Mouse (Mus musculus) spleen, adult 18-20 months (tissue): Measurements from ENCODE around the gene Chst11.
A peak's percentile ranks its signal among the peaks of the same experiment; 100 is the strongest.

Source experiments
- DNase-seq, 2 experiments: peaks; one replicate each; pipeline ENCODE4 v3.0.0; 2022; ENCODE audit warnings: mixed read lengths in 2 of 2

Chst11 gene

GRCm38 (mm10) chr10:83182573-83182960, 197.3 kb downstream of the Chst11 start:
- DNase-seq: peak; percentile 28 to 50

GRCm38 (mm10) chr10:83183634-83184479, 198.6 kb downstream of the Chst11 start:
- no peak for DNase-seq

GRCm38 (mm10) chr10:83184480-83185069, 199.3 kb downstream of the Chst11 start:
- no peak for DNase-seq

DNA sequence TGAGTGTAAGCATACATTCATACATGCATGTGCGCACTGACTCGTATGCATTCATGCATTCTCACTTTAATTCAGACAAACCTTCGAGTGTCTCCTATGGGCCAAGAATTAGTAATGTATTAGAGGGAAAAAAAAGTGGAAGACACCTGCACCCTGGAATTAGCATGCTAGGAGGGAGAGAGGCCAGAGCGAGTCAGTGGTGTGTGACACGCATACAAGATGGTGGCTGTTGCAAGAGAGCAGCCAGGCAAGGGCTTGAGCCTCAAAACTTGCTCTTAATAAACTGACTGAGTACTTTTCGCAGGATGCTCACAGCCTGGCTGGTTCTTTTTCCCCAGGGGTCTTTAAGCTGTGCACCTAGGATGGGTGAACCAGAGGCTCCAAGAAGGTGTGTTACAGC, 199.8 kb downstream of the Chst11 start:
- no peak for DNase-seq

GRCm38 (mm10) chr10:83186167-83186566, 200.9 kb downstream of the Chst11 start:
- no peak for DNase-seq

- DNase-seq: no peak
Observed at GRCm38 (mm10) chr10:83186984-83187383, 201.7 kb downstream of the Chst11 start.

DNA sequence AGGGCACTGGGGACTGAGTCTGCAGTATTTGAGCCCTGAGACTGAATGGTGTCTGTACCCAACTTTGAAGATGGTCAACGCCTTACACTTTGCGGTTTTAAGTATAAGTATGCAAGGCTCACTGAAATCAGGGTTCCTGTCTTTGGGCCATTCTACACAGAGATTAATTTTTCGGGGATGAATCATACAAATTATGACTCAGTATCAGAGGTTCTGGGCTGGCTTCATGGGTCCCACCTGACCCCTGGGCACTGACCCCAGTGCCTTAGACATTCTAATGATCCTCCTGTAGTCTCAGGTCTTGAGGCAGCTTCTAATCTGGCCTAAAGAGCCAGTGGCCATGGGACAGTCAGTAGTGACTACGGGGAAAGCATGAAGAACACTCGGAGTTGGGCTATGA, 203.8 kb downstream of the Chst11 start:
- no peak for DNase-seq

GRCm38 (mm10) chr10:83191476-83191875, 206.2 kb downstream of the Chst11 start:
- DNase-seq: no peak

DNA sequence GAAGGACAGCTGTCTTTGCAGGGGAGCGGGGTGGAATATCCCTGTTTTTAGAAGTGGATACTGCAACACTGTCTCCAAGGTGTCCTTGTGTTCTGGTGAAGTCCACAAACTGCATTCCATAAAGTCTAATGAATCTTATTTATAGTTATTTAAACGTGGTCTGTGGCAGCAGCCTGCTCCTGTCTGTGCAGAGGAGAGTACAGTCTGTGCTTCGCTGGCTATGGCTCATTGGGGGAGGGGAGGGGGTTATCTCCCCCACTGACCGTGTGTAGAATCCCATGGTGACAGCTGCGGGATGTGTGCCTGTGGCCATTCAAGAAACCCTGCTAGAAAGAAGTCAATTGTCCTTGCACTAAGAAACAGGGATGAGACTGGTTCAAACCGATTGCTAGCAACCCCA, 206.7 kb downstream of the Chst11 start:
- no peak for DNase-seq

- peak; percentile 54 to 75 for DNase-seq
Observed at GRCm38 (mm10) chr10:83197690-83198336, 212.5 kb downstream of the Chst11 start.

DNA sequence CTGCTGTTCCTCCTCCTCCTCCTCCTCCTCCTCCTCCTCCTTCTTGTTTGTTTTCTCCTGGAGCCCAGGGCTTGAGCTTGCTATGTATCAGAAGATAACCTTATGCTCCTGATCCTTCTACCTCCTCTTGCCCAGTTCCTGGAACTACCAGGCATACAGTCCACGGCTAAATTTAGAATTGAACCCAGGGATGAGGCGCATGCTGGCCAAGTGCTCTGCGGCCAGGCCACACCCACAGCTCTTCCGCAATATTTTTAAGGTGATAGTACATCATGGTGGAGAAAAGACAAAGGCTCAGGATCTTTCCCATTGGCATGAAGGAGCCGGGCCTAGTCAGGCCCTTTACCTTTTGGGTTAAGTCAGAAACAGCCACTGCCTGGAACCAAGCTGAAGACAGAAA, 213.4 kb downstream of the Chst11 start:
- no peak for DNase-seq

DNA sequence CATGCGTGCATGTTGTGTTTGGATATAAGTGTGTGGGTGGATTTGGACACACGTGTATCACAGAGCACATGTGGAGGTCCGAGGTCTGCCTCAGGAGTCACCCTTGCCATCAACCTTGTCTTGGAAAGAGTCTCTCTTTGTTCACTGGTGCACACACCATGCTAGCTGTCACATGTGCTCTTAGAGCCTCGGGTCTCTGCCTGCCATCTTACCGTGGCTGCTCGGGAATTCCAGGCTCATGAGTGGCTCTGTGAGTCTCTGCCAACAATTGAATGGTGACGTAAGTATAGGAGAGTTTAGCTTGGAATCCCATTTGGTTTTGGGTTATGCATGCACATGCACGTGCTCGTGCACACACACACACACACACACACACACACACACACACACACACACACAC, 214.0 kb downstream of the Chst11 start:
- no peak for DNase-seq

DNA sequence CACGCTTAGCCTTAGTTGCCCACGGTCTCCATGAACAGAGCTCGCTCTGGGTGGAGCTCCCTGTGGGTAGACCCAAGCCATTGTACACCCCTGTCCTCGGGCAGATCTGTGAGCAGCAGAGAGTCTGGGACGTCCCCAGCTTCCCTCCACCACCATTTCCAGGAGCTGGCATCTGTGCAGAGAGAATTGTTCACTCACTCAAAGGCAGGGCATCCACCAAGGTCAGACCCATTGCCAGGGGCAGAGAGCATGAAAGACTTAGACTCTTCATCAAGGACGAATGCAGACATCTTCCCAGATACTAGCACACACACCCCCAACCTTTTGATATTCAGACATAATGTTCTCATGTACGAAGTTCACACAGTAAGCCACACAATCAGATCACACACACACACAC, 216.2 kb downstream of the Chst11 start:
- no peak for DNase-seq

- DNase-seq: no peak
Observed at GRCm38 (mm10) chr10:83202906-83203702, 217.8 kb downstream of the Chst11 start.

GRCm38 (mm10) chr10:83208436-83208835, 223.1 kb downstream of the Chst11 start:
- no peak for DNase-seq

- no peak for DNase-seq
Observed at GRCm38 (mm10) chr10:83209388-83209787, 224.1 kb downstream of the Chst11 start.

DNA sequence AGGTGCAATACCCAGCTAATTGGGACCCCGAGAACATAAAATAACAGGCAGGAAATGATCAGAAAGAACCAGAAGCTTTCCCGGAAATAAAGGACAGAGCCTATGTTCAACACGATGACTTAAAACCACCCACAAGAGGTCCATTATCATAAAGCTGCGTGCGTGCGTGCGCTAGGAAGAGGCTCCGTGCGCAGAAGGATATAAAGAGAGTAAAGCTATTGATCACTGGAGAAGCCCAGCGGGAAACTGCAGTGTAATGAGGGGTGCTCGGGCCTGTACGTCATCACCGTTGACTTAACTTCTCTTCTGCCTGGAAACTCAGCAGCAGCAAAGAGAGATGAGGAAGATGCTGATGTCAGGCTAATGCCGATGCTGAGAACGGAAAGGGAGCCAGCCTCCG, 224.8 kb downstream of the Chst11 start:
- DNase-seq: no peak

- DNase-seq: no peak
Observed at GRCm38 (mm10) chr10:83210968-83211583, 225.8 kb downstream of the Chst11 start.

GRCm38 (mm10) chr10:83212618-83213017, 227.3 kb downstream of the Chst11 start:
- no peak for DNase-seq

GRCm38 (mm10) chr10:83215559-83215958, 230.3 kb downstream of the Chst11 start:
- no peak for DNase-seq

DNA sequence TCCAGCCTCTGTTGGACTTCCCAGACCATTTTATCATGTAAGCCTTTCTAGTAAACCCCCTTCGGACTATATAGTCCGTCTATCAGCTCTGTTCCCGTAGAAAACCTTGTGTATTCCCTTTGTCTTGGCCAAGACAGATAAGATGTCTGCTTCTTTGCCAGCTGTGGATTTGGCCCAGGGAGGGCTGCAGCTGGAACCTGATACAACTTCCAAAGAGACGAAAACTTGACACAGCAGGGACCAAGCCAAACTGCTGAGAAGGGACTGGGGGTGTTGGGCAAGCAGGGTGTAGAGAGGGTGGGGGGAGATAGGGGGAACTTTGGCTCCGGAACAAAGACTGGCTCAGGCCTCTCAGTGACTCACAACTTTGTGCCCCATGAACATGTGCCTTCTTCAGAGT, 232.0 kb downstream of the Chst11 start:
- DNase-seq: no peak

GRCm38 (mm10) chr10:83218778-83219177, 233.5 kb downstream of the Chst11 start:
- no peak for DNase-seq

DNA sequence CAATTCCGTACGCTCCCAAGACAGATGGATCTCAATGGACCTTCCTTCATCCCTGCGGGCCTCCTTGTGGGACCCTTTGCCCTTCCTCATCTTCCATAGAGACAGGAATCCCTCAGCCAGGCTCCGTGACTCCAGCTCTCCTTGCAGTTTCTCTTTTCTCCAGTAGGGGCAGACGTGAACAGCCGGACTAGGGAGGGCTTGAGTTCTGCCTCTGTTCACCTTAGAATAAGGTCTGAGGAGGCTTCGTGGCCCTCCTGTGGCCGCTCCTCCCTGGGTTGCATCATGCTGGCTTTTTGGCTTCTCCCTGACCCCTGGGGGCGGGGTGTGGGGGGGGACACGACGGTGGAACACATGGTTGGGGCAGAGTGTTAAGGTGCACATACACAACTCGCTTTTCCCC, 234.4 kb downstream of the Chst11 start:
- DNase-seq: peak; percentile 11 to 59
